Mouse (Mus musculus): ENCODE measurements around the gene Mien1.
A peak's percentile ranks its signal among the peaks of the same experiment; 100 is the strongest.

The Mien1 gene

GRCm38 (mm10) chr11:98459860-98460259, 21.1 kb upstream of the Mien1 start:
- DNase-seq (ENCODE audit: low spot score), result no peak

GRCm38 (mm10) chr11:98459071-98459741, 20.4 kb upstream of the Mien1 start:
- DNase-seq (ENCODE audit: low spot score), result no peak

DNA sequence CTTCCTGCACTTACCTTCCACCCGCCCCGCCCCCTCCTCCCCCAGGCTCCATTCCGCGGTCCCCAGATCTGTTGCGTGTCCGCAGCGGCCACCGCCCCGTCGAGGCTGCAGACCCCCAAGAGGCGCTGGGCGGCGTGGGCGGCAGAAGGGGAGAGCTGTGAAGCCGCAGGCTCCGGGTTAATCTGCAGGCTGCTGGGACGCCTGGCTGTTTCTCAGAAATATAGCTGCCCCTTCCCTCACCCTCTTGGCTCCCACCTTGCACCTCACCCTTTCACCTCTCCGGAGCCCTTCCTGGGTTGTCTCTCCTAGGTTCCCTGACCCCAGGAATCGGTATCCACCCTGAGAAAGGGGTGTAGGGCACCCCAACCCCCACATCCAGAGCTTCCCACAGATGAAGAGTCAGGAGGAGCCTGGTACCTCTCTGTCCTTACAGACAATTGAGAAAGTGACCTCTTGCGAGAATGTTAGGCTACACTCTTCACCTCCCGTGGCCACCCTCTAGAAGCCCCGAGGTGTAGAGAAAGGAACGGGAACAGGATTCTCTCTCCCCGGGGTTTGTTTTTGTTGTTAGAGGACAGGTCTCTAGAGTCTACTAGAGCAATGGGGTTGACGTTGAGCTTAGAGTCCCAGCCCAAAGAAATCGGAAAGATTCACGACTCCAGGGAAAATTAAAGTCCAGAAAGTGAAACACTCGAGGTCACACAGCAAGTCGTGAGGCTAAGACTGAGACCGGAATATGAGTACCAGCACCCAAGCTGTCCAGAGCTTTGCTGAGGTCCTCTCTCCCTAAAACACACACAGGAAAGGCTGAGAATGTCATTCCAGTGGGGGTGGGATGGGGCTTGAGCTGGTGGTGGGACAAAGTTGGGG, 19.6 kb upstream of the Mien1 start:
- no peak for DNase-seq (ENCODE audit: low spot score)

GRCm38 (mm10) chr11:98457367-98458120, 18.8 kb upstream of the Mien1 start:
- peak; percentile 90 for DNase-seq (ENCODE audit: low spot score)

DNA sequence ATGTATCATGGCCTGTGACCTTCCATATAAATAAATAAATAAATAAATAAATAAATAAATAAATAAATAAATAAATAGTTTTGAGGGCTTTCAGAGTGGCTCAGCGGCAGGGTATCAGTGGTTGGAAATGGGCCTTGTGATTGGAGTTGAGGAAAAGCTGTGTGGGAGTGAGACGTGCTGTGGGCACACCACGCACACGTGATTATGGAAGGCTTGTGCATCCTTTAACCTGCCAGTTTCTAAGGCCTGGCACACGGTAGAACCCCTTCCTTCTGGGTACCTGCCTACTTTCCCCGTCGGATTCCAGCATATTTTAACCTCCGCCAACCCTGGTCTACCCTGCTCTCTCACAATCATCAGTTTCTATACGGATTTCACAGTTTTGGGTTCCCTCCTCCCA, 18.2 kb upstream of the Mien1 start:
- no peak for DNase-seq (ENCODE audit: low spot score)

DNA sequence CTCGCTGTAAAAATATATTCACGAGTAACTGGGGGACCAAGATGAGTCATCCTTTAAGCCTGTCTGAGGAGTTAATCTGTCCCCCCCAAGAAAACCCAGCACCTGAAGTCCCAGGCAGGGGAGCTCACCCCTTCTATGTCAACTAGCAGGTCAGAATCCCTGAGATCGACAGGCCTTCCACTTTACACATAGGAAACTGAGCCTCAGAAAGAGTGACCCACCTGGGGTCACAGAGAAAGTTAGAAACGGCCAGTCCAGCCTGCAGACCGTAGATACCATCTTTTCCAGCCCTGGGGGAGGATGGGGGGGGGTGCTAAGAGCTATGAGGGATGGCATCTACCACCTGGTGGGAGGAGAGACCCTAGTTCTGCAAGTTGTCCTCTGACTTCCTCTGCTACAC, 17.8 kb upstream of the Mien1 start:
- no peak for DNase-seq (ENCODE audit: low spot score)

DNA sequence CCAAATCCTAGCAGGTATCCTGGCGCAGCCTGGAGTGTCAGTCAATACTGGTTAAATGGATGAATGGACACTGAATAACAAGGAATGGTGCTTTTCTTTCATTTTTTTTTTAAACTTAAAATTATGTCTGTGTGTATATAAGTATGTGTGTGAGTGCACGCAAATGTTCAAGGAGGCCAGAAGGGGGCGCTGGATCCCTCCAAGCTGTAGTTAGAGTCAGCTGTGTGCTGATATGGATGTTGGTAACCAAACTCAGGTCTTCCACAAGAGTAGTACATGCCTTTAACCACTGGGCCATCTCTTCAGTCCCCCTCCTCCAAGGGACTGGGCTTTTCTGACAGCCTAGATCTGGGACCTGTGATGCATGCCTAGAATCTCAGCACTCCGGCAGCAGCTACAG, 16.7 kb upstream of the Mien1 start:
- DNase-seq (ENCODE audit: low spot score), result no peak

- DNase-seq (ENCODE audit: low spot score), result no peak
Measured at GRCm38 (mm10) chr11:98449921-98450771, 11.4 kb upstream of the Mien1 start.

DNA sequence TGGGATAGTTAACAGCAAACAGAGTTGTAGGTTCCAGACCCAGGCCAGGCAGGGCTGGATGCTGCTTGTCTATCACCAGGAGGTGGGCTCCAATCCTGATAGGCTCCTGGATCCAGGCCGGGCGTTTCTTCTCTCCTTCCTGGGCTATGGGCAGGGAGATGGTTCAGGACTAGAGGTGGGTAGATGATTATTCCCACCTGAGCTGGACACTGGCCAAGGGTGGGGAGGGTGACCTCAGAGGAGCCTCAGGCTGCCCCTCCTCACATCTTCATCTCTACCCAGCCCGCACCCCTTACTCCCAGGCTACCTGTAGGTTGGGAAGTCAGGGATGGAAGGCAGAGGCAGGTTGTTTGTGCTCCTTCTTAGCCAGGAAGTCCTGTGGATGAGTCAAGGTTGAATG, 10.6 kb upstream of the Mien1 start:
- no peak for DNase-seq (ENCODE audit: low spot score)

- peak; percentile 50 for DNase-seq (ENCODE audit: low spot score)
Measured at GRCm38 (mm10) chr11:98448191-98448790, 9.5 kb upstream of the Mien1 start.

GRCm38 (mm10) chr11:98447475-98447834, 8.7 kb upstream of the Mien1 start:
- no peak for DNase-seq (ENCODE audit: low spot score)

DNA sequence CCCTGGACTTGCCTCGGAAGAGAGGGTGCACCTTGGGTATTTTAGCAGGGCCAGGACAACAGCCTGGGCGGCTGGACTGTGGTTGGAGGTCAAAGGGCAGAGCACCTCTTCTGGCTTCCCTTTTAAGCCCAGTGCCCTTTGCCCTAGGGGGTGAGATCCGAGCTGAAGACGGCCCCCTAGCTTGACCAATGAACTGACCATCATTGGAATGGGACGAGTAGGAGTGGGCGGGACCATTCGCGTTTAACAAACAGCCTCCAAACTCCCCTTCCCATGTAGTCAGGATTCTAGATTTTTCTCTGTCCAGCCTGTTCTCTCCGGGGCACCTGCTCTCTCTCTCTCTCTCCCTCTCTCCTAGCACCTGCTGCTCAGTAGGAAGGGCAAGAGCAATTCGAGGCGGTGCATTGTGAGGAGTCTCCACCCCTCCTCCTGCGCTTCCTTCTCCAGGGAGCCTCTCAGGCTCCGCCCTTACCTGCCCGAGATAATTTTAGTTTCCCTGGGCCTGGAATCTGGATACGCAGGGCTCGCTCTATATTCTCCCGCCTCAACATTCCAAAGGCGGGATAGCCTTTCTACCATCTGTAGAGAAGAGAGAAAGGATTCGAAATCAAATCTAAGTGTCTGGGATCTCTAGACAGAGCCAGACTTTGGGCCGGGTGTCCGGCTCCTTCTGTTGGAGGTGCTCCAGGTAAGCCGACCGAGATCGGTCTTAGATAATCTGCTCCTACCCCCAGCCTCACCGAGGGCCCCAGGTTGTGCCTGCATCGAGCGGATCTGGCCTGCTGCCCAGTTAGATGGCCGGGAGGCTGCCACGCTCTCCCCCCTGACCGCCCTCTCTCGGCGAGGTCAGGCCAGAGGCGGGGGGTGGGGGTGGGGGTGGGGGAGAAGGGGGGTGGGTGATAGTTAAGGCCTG, 8.0 kb upstream of the Mien1 start:
- peak; percentile 82 for DNase-seq (ENCODE audit: low spot score)

GRCm38 (mm10) chr11:98446213-98446561, 7.4 kb upstream of the Mien1 start, which contains the start of gene Grb7:
Gene Grb7 (plus strand): TSS chr11:98446394.
- no peak for DNase-seq (ENCODE audit: low spot score)

DNA sequence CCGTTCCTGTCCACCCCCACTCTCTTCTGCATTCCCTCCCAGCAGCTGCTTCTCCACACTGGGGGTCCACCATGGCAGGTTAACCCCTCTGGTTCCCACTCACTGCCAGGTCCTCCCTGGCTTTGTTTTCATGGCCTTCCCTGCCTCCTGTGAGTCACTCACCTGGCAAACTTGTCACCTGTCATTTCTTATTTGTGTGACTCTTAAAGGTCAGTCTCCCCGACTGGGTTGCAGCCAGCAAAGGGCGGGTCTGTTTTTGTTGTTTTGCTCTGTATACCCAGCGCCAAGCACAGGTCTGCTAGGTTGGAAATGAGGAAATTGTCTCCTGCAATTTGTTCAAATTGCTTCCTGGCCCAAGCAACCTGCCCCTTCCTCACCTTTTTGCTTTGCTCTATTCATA, 6.9 kb upstream of the Mien1 start:
- no peak for DNase-seq (ENCODE audit: low spot score)

- DNase-seq (ENCODE audit: low spot score), result no peak
Measured at GRCm38 (mm10) chr11:98445238-98445637, 6.4 kb upstream of the Mien1 start.

- DNase-seq (ENCODE audit: low spot score), result no peak
Measured at GRCm38 (mm10) chr11:98443688-98444087, 4.9 kb upstream of the Mien1 start.

DNA sequence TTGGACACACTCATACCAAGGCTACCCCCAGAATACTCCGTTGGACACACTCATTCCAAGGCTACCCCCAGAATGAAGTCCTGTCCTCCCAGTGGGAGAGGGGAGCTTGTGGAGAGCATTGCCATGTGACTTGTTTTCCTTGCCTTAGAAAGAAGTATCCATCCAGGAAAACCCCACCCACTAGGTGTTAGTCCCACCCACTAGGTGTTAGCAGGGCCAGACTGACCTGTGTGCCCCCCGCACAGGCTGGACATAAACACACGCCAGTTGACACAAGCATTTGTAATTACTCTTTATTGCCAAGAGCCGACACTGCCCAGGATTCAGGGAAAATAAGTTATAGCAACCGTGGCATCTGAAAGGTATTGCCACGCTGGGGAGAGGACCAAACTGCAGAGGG, 1.4 kb downstream of the Mien1 start:
- DNase-seq (ENCODE audit: low spot score), result no peak

DNA sequence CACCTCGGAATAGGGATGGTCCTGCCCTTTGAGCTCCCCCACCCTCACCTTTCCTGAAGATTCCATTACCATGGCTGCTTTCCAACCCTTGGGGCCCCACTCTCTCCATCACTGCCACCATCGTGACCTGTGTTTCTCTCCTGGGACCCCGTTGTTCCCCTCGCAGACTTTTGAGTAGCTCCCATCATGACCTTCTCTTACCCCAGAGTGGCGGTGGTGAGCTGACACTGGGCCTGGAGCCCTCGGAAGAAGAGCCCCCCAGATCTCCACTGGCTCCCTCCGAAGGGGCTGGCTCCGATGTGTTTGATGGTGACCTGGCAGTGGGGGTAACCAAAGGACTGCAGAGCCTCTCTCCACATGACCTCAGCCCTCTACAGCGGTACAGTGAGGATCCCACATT, 3.1 kb downstream of the Mien1 start:
- no peak for DNase-seq (ENCODE audit: low spot score)

DNA sequence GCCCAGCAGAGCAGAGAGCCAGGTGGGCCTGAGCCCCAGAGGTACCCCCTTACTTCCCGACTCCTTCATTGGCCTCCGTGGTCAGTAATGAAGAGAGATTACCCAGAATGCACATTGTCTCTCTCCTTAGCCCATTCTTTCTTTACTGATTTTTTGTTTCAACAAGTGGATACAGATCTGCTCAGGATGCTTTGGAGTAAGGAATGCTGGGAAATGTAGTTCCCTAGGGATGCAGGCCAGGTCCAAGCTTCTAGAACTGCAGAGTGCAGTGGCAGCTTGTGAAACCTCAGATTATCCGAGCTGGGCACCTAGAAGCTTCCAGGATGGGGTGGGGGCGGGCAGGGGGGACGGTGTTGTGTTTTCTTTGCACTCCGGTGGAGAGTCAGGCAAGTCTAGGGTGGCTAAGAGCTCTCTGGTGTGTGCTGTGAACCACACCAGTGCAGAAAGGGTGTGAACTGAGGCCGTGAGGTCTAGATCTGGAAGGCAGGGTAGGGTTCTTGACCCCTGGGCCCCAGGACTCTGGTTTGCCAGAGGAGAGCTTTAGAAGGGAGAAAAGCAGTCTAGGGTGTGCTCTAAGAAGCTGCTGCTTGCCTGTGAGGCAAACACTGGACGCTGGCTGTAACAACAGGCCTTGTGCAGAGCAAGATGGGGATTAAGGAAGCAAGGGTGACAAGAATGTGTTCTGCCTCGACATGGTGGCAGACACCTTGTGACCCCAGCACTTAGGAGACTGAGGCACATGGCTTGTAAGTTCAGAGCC, 6.9 kb downstream of the Mien1 start:
- no peak for DNase-seq (ENCODE audit: low spot score)

DNA sequence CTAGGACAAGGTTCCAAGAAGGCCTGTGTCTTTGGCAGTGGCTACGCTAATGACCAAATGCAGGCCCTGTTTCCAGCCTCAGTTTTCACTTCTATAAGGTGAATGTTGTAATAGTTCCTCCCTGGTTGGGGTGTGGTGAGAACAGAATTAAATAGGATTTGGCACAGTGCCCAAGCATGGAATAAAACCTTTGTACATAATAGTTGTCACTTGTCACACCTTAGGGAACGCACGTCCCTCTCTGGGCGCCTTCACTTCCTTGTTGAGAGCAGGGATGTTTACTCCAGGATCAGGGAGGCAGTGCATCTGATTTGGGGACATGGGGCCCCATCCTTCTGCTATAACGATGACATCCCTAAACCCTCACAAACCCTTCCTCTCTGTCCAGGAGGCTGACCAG, 10.4 kb downstream of the Mien1 start:
- DNase-seq (ENCODE audit: low spot score), result no peak
